Mouse (Mus musculus): Measurements from ENCODE around the gene Aff4. TPM values are rescaled to one million over a fixed set of nuclear protein-coding genes. Genes with fewer than 3 reads are reported as not detected.

The Aff4 gene
- total RNA-seq, 4 experiments from 2014 or later, result 72.4 to 108 (median 78.6) TPM

DNA sequence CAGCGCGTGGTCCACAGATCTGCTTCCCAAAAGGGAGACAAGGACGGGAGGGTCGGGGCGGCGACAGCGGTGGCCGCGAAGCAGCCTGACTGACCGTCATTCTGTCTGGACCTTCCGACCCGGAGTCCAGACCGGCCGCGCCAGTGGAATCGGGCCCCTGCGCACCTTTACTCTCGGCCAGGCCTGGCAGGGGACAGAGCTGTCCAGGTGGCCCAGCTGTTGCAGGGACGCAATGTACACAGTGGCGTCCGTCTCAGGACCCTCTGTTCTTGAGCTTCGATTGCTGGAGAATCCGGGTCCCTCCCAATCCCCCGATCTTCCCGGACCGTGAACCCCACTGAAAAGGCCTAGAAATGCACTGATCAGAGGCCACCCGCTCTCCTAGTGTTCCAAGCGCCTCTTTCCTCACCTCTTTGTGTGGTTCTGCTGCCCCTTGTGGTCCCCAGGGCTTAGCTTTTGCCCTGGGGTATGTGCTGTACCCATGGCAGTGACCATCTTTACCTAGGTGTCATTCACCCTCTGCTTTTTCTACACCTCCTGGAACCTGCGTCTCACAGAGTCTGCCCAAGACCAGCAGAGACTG is 106.8 kb downstream of the Aff4 start:
- no peak for DNase-seq (ENCODE audit: low spot score in 2 of 2)

DNA sequence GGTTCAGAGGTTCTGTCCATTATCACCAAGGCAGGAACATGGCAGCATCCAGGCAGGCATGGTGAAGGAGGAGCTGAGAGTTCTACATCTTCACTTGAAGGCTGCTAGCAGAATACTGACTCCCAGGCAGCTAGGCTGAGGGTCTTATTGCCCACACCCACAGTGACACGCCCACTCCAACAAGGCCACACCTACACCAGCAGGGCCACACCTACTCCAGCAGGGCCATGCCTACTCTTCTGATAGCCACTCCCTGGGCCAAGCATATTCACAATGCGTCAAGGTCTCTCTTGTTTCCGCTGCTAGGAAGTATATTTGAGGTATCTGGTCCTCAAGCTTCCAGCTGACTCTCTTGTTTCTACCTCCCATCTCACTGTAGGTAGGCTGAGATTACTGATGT is 108.4 kb downstream of the Aff4 start:
- no peak for DNase-seq (ENCODE audit: low spot score in 2 of 2)

DNA sequence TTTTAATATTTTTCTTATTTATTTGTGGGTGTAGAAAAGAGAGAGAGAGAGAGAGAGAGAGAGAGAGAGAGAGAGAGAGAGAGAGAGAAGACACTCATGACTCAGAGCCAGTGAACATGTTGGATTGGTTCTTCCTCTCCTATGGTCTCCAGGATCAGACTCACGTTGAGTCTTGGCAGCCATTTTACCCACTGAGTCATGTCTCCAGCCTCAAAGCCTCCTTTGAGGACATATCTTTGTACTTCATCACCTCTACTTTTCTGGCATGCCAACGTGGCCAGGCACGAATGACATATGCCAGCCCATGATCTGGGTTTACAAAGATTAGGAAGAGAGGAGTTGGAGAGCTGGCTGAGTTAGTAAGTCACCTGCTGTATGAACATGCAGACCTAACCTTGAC is 109.6 kb downstream of the Aff4 start:
- DNase-seq (ENCODE audit: low spot score in 2 of 2), result no peak

DNA sequence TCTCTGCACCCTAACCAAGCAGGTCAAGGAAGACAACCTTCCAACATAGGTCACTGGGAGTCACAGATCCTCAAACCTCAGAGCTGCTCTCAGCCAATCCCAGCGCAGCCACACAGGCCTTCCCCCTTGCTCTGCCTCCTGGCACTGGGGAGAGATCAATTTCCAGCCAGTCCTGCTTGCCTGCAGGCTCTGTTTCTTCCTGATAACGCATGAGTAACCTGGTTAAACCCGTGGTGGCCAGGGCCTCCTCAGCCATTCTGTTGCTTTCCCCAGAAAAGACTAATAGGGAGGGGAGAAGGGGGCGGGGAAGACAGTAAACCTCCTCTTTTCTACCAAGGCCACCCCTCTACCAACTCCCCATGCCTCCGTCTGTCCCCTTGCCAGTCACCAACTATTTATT is 111.1 kb downstream of the Aff4 start:
- no peak for DNase-seq (ENCODE audit: low spot score in 2 of 2)

DNA sequence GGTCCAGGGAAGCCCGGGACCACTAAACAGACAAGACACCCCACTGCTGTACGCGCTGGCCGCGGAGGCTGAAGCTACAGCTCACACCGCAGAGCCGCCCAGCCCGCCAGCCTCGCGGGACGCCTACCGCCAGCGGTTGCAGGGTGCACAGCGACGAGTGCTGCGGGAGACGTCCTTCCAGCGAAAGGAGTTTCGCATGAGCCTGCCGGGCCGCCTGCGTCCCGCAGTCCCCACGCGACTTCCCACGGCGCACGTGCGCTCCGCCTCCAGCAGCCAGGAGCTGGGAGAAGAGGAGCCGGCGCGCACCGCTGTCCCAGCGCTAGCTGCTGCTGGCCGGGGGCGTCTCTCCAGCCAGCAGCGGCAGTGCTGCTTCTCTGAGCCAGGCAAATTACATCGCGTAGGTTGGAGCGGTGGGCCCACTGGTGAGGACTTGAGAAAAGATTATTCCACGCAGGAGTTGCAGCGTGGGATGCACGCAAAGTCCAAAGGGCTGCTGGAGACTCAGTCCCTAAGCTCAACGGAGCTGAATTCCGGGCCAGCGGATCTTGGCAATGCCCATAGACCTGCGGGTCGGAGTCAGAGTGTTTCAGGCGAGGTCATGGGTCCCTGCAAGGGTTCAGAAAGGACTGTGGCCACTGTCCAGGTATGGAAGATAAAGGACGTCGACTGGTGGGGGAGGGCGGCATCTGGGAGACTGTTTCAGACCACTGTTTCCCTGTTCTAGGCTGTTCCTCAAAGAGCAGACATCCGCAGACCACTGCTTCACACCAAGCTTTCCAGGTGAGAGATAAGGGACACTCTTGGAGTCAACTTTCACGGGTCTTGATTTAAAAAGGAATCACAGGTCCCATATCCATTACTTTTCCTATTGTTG is 113.2 kb downstream of the Aff4 start:
- DNase-seq (ENCODE audit: low spot score in 2 of 2), result no peak

DNA sequence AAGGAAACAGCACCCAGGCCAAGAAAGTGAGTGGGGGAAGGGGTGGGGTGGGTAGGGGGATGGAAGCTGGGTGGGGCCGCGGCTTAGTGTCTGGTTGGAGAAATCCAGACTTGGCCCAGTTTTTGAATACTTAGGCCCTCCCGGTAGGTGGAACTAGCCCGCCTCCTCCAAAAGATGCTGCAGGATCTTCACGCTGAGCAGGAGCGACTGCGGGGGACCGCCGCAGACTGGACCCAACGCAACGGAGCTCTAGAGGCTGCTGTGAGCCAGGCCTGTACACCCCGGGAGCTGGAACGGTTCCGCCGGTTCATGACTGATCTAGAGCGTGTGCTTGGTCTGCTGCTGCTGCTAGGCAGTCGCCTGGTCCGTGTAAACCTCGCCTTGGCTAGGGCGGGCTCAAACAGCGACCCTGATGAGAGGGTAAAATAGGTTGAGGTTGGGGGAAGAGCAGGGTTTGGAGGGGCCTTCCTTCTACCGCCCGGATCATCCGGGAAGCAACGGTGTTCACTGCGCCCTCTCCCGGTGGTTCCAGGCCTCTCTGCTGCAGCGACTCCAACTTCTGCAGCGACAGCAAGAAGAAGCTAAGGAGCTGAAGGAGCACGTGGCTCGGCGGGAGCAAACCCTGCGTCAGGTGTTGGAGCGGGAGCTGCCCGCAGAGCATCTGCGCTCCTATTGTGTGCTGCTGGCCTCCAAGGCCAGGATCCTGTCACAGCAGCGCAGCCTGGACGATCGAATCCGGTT is 115.8 kb downstream of the Aff4 start:
- peak; percentile 57 to 61 for DNase-seq (ENCODE audit: low spot score in 2 of 2)

DNA sequence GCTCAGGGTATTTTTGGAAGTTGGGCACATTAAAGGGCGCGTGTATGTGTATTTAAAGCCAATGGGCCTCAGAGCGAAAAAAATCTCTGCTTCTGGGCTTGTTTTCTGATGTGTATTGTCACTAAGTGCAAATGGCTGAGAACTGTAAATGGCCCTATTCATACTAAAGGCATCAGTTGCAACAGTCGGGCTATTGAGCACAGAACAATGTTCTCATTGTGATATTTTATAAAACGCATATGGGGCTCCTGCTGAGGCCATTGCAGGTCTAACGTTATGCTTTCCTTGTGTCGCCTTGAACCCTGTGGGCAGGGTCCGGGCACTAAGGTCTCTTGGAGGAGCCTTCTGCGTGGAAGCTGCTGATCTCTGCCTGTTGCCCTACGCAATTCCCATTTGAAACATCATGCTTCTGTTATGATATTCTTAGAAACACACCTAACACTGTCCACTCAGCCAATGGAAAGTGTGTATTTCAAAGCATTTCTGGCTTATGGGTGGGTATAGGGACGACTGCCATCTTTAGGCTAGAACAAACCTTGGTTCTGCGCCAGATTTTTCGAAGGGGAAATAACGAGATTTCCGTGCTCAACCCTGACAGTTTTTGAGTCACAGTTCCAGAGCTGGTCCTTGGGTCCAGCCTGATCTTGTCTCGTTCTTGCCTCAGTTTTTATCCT is 118.8 kb downstream of the Aff4 start:
- DNase-seq (ENCODE audit: low spot score in 2 of 2), result no peak

DNA sequence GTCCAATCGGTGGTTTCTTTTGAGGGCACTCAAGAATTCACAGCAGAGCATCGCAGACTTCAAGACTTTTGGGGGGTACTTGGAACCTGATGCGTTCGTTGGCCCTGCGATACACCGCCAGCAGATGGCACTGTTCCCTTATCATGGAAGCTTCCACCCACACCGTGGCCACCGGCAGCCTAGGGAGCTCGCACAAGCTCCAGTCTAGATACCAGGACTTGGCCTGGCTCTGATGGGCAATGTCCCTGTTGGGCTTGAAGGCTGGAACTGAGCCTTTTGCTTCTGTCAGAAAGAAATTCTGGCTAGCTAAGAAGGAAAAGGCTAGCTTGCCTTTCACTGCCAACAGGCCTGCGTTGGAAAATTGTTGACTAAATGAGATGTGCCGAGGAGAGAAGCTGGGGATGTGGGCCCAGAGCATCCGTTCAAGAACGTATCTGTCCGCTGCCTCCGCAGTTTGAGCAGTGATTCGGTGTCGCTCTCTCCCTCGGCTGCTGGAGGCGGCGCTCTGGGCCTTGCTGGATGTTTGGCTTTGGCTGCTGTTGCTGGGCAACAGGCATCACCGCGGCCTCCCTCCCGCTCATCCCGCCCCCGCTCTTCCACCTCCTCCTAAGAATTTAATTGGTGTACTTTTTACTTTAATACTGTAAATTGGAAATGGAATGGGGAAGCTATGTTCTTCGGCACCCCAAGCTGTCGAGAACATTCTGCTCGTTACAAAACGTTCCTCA is 119.5 kb downstream of the Aff4 start, which contains the start of gene Gm9837:
Gene Gm9837 (minus strand): TSS at position 512 of the 728 bp plus-strand sequence.
- peak; percentile 71 to 81 for DNase-seq (ENCODE audit: low spot score in 2 of 2)

Small RNA genes within 50 kb of the gene (microRNA-seq; reads per million reads assigned to microRNA genes)
- gene Mir6920, result not detected

Other genes with a start within 250 kb of the Aff4 start
- 10 to 100 TPM; 68.4 to 86.4 (median 78.9) TPM for gene Hspa4, start 50.4 kb upstream of the Aff4 start, total RNA-seq (2022)
- gene Zcchc10, start 26.2 kb upstream of the Aff4 start, total RNA-seq (2022), result 10 to 100 TPM in 1 of 4 experiments, 1 to 10 TPM in 3; 5.1 to 11.2 (median 6.2) TPM
- gene Leap2, start 72.3 kb downstream of the Aff4 start, total RNA-seq (2022), result not detected
- gene Uqcrq, start 80.0 kb downstream of the Aff4 start, total RNA-seq (2022), result 1,000 to 10,000 TPM; 1,108 to 1,285 (median 1,159) TPM
- under 1 TPM; 0.27 to 0.56 (median 0.28) TPM for gene Gdf9, start 80.2 kb downstream of the Aff4 start, total RNA-seq (2022)
- under 1 TPM in 1 of 4 experiments, not detected in 3; 0.11 TPM for gene Gm10447, start 106.3 kb downstream of the Aff4 start, total RNA-seq (2022)
- gene Shroom1, start 106.4 kb downstream of the Aff4 start, total RNA-seq (2022), result 1 to 10 TPM in 1 of 4 experiments, under 1 TPM in 3; 0.29 to 1.2 (median 0.74) TPM
- gene Gm9837, start 119.6 kb downstream of the Aff4 start, total RNA-seq (2022), result not detected
- gene Gm9945, start 129.3 kb downstream of the Aff4 start, total RNA-seq (2022), result not detected
- under 1 TPM in 1 of 4 experiments, not detected in 3; 0.13 TPM for gene Sowaha, start 129.4 kb downstream of the Aff4 start, total RNA-seq (2022)
- gene Sept8, start 168.4 kb downstream of the Aff4 start, total RNA-seq (2022), result 1 to 10 TPM; 4.5 to 8.4 (median 7.1) TPM
- 1 to 10 TPM; 3.0 to 6.8 (median 4.0) TPM for gene Kif3a, start 216.5 kb downstream of the Aff4 start, total RNA-seq (2022)

All from gastrocnemius, adult 8-10 months (tissue).